ENCODE assay signal across 10 mouse cellular contexts in the genomic region with DNA sequence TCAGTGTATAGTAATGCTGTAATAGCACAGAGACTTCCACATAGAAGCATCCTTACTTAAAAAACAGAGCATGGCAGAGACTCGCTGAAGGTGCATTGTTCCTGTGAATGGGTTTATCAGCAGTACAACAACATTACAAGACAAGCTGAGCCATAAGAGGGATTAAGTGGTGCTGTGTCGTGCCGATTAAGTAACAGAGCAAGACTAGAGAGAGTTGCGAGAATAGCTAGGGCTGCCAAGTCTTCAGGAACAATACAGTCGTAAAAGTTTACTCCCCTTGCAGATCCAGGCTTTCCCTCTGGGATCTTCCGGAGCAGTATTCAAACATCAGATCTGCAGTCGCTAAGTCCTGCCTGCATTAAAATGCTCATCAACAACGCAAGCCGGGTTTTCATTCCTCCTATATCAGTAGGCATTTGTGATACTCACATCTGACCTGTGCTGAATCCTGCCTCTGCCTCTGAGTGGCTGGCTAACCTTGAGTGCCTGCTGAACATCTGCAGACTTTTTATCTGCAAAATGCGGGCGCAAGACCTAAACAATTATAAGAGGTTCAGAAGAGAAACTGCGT.
DNase-seq lines count a peak whose midpoint lies in the region; ATAC-seq and TF ChIP-seq lines count a peak whose summit lies in the region.
"Had no signal": no experiment of that assay in that cellular context is flagged by ENCODE, and none has a peak within 500 bp of the region (broad histone marks: within the 10 kb centered on the region; RNA-seq: fewer than 3 reads in every experiment).

No protein-coding gene starts in this region.

- H3K79me2 ChIP-seq in heart, adult 2 months (replicated peaks; ENCODE audit: control insufficient read depth, insufficient read depth, low read length) = no peaks in the 10 kb centered on the region

- no peak for TF ChIP-seq EP300 in heart, adult 2 months (IDR thresholded peaks at IDR 0.05; ENCODE audit: insufficient read depth, low read depth, low read length)

- no peak for DNase-seq in heart, adult 2 months
- DNase-seq in lung, embryonic 14.5 days = peak; percentile 45
- no peak for DNase-seq in lung, adult 18-20 months
- DNase-seq in left cerebral cortex, postnatal 10 days (ENCODE audit: extremely low spot score in 1 of 2, low spot score in 2 of 2) = no peak
- DNase-seq in thymus, postnatal 14 days = no peak
- DNase-seq: liver had no signal

- no peak overlapping the region for H3K27ac ChIP-seq in heart, embryonic 13.5 days (replicated peaks)
- H3K27ac ChIP-seq in heart, adult 2 months = no peak overlapping the region
- no peak overlapping the region for H3K27ac ChIP-seq in lung, embryonic 14.5 days (ENCODE audit: low read depth)
- H3K27ac ChIP-seq in forebrain, embryonic 16.5 days (ENCODE audit: low read length) = no peak overlapping the region
- peak overlapping the region; percentile 36 for H3K27ac ChIP-seq in midbrain, embryonic 16.5 days (ENCODE audit: low read length)

- no peak for ATAC-seq in heart, embryonic 13.5 days (ENCODE audit: extremely low read depth, insufficient number of reproducible peaks, low FRiP score, low TSS enrichment)
- ATAC-seq in lung, embryonic 14.5 days (ENCODE audit: insufficient read depth) = no peak
- no peak for ATAC-seq in forebrain, embryonic 16.5 days
- no peak for ATAC-seq in midbrain, embryonic 16.5 days
- ATAC-seq: activated CD4-positive, CD25-positive, alpha-beta regulatory T cell, adult 4 months had no signal

- intact Hi-C loops in heart, adult 2 months (cut with DNase I) = no loop called here
- intact Hi-C loops in left cerebral cortex, postnatal 10 days (cut with DNase I) = no loop called here

- peaks cover 24% of the 10 kb centered on the region for H3K27me3 ChIP-seq in heart, embryonic 13.5 days (replicated peaks)
- H3K27me3 ChIP-seq in heart, adult 2 months (ENCODE audit: control insufficient read depth, insufficient read depth, low read length) = no peaks in the 10 kb centered on the region
- no peaks in the 10 kb centered on the region for H3K27me3 ChIP-seq in lung, embryonic 14.5 days (ENCODE audit: insufficient read depth, low read length)
- H3K27me3 ChIP-seq in forebrain, embryonic 16.5 days (replicated peaks; ENCODE audit: control insufficient read depth, insufficient read depth, low read length) = no peaks in the 10 kb centered on the region
- H3K27me3 ChIP-seq in midbrain, embryonic 16.5 days (ENCODE audit: control insufficient read depth, insufficient read depth, low read depth, low read length) = no peaks in the 10 kb centered on the region; the same call in 1 of the 2 replicates

- WGBS in heart, embryonic 13.5 days = 24% methylated on average over 12 of the region's 12 CpGs
- WGBS in heart, adult 2 months = 29% methylated on average over 12 of the region's 12 CpGs
- 29% methylated on average over 12 of the region's 12 CpGs for WGBS in lung, embryonic 14.5 days
- WGBS in forebrain, embryonic 16.5 days = 27% methylated on average over 12 of the region's 12 CpGs
- WGBS in midbrain, embryonic 16.5 days = 24% methylated on average over 12 of the region's 12 CpGs

- H3K4me2 ChIP-seq in heart, embryonic 13.5 days = peak overlapping the region; percentile 62
- no peak overlapping the region for H3K4me2 ChIP-seq in lung, embryonic 14.5 days
- H3K4me2 ChIP-seq in forebrain, embryonic 16.5 days (ENCODE audit: low read length) = 0 out of 2 replicates have a peak overlapping the region, but pooled peaks have one; percentile 8
- H3K4me2 ChIP-seq in midbrain, embryonic 16.5 days (ENCODE audit: low read length) = peak overlapping the region; percentile 36; the same call in 1 of the 2 replicates

- H3K9ac ChIP-seq in heart, embryonic 13.5 days = 0 out of 2 replicates have a peak overlapping the region, but pooled peaks have one; percentile 15
- no peak overlapping the region for H3K9ac ChIP-seq in heart, adult 2 months (ENCODE audit: low read depth, low read length)
- H3K9ac ChIP-seq in lung, embryonic 14.5 days = no peak overlapping the region
- no peak overlapping the region for H3K9ac ChIP-seq in forebrain, embryonic 16.5 days (replicated peaks; ENCODE audit: low read depth, low read length)
- peak overlapping the region; percentile 21; the same call in 1 of the 2 replicates for H3K9ac ChIP-seq in midbrain, embryonic 16.5 days (ENCODE audit: low read depth, low read length)

- H3K36me3 ChIP-seq in heart, embryonic 13.5 days = no peaks in the 10 kb centered on the region
- no peaks in the 10 kb centered on the region for H3K36me3 ChIP-seq in heart, adult 2 months (ENCODE audit: control insufficient read depth, insufficient read depth, low read length)
- no peaks in the 10 kb centered on the region for H3K36me3 ChIP-seq in lung, embryonic 14.5 days (ENCODE audit: insufficient read depth)
- no peaks in the 10 kb centered on the region for H3K36me3 ChIP-seq in forebrain, embryonic 16.5 days (ENCODE audit: control insufficient read depth, insufficient read depth)
- H3K36me3 ChIP-seq in midbrain, embryonic 16.5 days (ENCODE audit: control insufficient read depth, insufficient read depth, low read length) = no peaks in the 10 kb centered on the region

- no peaks in the 10 kb centered on the region for H3K9me3 ChIP-seq in heart, embryonic 13.5 days
- no peaks in the 10 kb centered on the region for H3K9me3 ChIP-seq in lung, embryonic 14.5 days (ENCODE audit: low read depth, low read length)
- H3K9me3 ChIP-seq in forebrain, embryonic 16.5 days (ENCODE audit: control insufficient read depth, low read length) = no peaks in the 10 kb centered on the region
- H3K9me3 ChIP-seq in midbrain, embryonic 16.5 days (replicated peaks; ENCODE audit: control insufficient read depth, low read length, poor library complexity, severe bottlenecking) = no peaks in the 10 kb centered on the region

- no peak for TF ChIP-seq CTCF in heart, adult 2 months (IDR thresholded peaks at IDR 0.05)
- TF ChIP-seq CTCF in lung, embryonic 14.5 days (IDR thresholded peaks at IDR 0.05; ENCODE audit: low read depth) = no peak

- H3K4me3 ChIP-seq in heart, embryonic 13.5 days = peak overlapping the region; percentile 18
- no peak overlapping the region for H3K4me3 ChIP-seq in heart, adult 2 months
- H3K4me3 ChIP-seq in lung, embryonic 14.5 days (ENCODE audit: low read depth, low read length) = no peak overlapping the region
- no peak overlapping the region for H3K4me3 ChIP-seq in forebrain, embryonic 16.5 days (replicated peaks; ENCODE audit: low read length)
- no peak overlapping the region; the same call in 1 of the 2 replicates for H3K4me3 ChIP-seq in midbrain, embryonic 16.5 days (ENCODE audit: low read depth, low read length)

- TF ChIP-seq POLR2A in heart, adult 2 months (IDR thresholded peaks at IDR 0.05; ENCODE audit: insufficient read depth, low read depth, low read length) = no peak

- H3K4me1 ChIP-seq in heart, embryonic 13.5 days = peaks cover 28% of the 10 kb centered on the region
- no peaks in the 10 kb centered on the region for H3K4me1 ChIP-seq in heart, adult 2 months (ENCODE audit: control insufficient read depth, insufficient read depth, low read length)
- no peaks in the 10 kb centered on the region for H3K4me1 ChIP-seq in lung, embryonic 14.5 days (ENCODE audit: insufficient read depth)
- H3K4me1 ChIP-seq in forebrain, embryonic 16.5 days (replicated peaks; ENCODE audit: control insufficient read depth, insufficient read depth, low read length) = peaks cover 14% of the 10 kb centered on the region
- peaks cover 31% of the 10 kb centered on the region for H3K4me1 ChIP-seq in midbrain, embryonic 16.5 days (ENCODE audit: control insufficient read depth, insufficient read depth, low read length)

Comparison
In these comparisons a context has a peak if more than half of its experiments do, and no peak if none do; other contexts are left out.
1. H3K9ac ChIP-seq: peak in heart, embryonic 13.5 days (single experiment) and midbrain, embryonic 16.5 days (single experiment); none in heart, adult 2 months (single experiment), lung, embryonic 14.5 days (single experiment) and forebrain, embryonic 16.5 days (single experiment).